Mouse (Mus musculus): ENCODE measurements around the gene Hddc3. TPM values are rescaled to one million over a fixed set of nuclear protein-coding genes. Genes with fewer than 3 reads are reported as not detected.

Hddc3 gene
- total RNA-seq, 2 experiments from 2014 or later: 17.6 to 21.1 TPM

DNA sequence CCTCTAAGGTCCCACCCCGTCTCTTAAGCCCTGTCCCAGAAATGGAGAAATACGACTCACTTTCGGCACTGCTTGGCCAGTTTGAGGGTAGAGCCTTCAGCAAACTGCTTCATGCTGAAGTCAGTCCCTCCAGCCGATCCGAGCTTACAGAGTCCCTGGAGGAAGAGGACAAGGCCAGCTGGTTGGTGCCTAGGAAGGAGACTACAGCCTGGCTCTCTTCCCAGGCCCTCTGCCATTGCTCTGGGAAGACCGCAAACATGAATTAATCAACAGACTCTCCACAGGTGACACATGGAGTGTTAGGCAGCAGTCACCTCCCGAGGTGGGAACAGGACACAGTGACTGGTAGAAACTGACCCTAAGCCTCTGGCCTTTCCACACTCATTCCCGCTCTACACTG, 12.6 kb upstream of the Hddc3 start:
- DNase-seq: no peak
- intact Hi-C loops (cut with DNase I): no loop called here

DNA sequence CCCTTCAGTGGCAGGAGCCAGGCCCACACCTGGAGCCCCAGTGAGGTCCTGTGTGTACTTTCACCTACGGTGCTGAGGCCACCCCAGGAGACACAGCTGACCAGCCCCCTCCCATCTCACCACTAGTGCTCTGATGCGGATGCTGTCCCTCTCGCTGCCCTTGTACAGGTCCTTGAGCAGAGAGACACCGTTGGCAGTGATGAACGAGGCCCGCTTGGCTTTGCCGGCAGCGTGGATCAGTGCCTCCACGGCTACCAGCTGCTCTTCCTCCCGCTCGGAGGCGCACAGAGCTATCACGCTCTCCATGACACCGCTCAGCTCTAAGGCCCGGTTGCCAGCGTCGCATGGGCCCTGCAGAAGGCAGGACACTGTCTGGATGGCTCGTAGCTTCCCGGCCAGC, 11.5 kb upstream of the Hddc3 start:
- intact Hi-C loops (cut with DNase I): no loop called here
- no peak for DNase-seq

DNA sequence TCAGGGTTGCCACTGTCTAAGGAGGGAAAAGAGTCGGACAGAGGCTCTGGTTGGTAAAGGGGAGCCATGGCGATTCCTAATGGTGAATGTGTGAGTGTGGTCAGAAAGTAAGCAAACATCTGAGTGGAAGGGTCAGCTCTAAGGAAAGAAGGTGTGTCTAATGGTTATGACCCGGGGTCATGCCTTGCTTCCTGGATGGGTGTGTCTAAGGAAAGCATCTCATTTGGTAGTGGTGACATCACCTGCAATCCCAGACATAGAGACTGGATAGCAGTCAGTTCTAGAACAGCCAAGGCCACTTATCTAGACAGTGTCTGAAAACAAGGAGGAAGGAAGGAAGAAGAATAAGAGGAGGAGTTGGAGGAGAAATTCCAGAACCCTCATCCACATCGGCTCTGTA, 8.1 kb upstream of the Hddc3 start:
- intact Hi-C loops (cut with DNase I): no loop called here
- no peak for DNase-seq

DNA sequence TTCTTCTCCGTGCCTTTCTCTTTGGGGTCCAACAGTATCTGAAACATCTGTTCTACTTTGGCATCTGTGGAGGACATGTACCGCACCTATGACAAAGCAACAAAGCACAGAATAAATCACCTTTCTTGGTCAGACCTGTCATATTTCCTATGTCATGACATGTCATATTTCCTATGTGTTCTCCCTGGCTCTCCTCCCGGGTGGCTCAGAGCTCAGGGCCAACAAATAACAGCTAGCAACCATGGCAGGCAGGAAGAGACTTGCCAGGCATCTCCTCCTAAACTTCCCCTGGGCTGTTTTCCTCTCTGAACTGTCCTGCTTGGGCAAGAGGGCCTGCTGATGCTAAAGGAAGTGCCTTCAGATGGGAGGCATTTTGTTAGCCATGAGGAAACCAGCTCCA, 6.0 kb upstream of the Hddc3 start:
- intact Hi-C loops (cut with DNase I): no loop called here
- DNase-seq: no peak

DNA sequence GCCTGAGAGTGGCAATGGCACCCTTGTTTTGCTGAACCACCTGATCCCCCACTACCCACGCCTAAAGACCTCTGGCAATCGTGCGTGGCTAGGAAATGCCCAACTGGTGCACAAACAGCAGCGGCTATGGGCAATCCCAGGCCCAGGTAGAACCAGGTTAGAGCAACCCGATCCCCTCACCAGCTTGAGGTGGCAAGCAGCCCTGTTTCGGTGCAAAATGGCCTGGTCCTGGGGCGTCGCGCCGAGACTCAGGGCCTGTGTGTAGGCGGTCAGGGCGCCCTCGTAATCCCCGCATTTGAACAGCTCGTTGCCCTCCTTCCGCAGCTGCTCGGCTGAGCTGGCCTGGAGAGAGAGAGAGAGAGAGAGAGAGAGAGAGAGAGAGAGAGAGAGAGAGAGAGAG, 3.5 kb upstream of the Hddc3 start:
- DNase-seq: no peak
- intact Hi-C loops (cut with DNase I): no loop called here

DNA sequence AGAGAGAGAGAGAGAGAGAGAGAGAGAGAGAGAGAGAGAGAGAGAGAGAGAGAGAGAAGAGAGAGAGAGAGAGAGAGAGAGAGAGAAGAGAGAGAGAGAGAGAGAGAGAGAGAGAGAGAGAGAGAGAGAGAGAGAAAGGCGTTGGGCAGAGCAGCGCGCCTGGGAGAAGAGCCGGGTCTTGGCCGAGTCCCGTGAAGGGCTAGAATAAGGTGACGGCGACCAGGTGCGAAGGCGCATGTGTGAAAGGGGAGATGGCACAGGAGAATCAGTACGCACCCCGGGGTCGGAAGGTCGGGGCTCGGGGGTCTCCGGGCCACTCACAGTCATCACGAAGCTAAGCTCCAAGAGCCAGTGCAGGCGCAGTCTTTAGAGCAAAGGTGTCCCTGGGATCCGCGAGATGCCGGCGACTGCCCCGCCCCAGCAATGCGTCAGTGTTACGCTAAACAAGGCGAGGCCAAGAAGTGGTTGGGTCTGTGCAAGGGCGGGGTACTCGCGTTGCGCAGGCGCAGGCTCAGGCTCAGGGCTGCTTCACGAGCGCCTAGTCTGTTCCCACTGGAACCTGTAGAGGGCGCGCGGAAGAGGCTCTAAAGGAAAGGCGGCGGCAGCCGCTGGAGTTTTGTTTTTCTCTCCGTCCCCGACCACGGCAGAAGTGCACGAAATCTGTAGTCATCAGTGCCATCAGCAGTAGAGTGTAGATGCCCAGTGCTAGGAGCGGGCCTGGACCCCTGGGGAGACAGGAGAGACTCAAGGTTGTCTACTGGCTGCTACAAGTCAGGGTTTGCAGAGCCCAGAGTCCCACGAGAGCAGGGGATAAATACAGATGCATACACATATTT, 2.9 kb upstream of the Hddc3 start:
- intact Hi-C loops (cut with DNase I): loop anchor here (1.0 kb wide), 1 partner anchor 31 kb away; the partner anchor contains the start of gene Man2a2
- DNase-seq: peak; percentile 96 to 97

DNA sequence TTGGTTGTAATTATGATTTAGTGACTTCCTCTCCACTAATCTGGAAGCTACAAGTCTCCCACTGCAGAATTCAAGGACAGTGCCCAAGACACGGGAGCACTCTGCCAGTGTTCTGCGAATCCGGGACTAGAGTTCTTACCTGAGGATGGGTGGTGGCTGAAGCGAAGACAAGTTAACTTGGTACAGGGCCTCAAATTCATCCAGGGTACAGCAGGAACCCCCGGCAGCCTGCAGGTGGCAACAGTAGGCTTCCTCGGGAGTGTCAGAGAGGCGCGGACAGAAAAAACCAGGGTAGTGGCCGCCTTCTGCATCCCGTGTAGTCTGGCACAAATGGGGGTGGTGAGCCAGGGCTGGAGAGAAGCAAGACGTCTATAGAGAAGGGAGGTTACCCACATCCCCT, 2.1 kb upstream of the Hddc3 start, which contains the start of gene Unc45a:
Gene Unc45a, minus strand, starts transcription at position 213 of the 400 bp plus-strand sequence.
- intact Hi-C loops (cut with DNase I): loop anchor here (1.0 kb wide), 1 partner anchor 31 kb away; the partner anchor contains the start of gene Man2a2
- peak; percentile 60 to 67 for DNase-seq

DNA sequence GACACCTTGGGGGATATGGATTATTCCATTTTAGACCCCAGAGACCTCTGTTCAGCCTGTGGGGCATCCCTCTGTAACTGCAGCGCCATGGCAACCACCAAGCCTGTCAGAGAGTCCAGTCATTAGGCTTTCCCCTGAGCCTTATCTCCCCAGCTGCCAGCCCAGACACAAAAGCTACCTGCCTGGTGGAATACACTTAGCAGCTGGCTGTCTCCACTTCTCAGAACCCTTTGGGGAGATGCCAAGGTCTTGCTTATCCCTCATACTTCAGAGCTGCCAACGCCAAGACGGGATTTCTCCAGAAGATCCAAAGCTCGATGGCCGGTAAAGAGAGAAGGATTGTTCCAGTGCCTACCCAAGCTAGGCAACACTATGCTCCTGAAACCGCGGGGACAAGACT, 1.1 kb upstream of the Hddc3 start:
- intact Hi-C loops (cut with DNase I): no loop called here

DNA sequence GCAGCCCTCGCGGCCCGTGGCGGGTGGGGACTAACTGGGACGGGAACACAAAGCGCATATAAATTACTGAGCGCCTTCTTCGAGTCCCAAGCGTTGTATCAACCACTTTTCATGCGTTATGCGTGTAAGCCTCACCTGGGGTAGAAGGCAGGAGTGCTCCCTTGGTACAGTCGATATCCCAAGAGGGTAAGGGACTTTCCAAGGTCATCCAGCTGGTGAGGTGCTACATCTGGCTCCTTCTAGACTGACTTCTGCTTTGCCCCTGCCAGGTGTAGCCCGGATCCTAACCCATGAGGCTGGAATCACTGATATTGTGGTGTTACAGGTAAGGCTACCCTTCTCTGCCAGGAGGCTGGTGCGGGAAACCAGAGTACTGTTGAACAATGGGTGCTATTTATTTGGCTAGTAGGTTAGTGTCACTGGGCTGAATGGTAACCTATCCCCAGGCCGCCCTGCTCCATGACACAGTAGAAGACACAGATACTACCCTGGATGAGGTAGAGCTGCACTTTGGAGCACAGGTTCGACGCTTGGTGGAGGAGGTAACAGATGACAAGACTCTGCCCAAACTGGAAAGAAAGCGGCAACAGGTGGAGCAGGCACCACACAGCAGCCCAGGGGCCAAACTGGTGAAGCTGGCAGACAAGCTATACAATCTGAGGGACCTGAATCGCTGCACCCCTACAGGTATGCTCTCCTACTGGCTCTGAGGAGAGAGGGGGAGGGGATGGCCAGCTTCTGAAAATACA, 540 bp downstream of the Hddc3 start:
- DNase-seq: no peak
- intact Hi-C loops (cut with DNase I): no loop called here

More for the DNA sequence above, 1.1 kb upstream of the Hddc3 start:
- DNase-seq: no peak

DNA sequence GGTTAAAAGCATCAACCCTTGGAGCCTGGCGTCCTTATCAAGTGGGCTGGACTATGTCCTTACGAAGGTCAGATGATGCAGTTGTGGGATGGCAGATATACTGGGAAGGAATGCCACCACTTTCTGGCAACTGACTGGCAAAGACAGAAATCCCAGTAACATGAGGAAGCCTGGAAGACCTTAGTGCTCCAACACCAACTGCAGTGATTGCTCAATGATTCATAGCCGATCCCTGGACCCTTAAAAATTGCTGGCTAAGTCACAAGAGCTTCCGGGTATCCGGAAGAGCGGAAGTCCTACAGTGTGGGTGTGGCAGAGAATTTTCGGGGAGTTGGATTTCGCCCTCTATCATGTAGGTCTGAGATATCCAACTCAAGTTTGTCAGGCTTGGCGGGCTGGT, 3.3 kb downstream of the Hddc3 start:
- DNase-seq: no peak
- intact Hi-C loops (cut with DNase I): no loop called here

DNA sequence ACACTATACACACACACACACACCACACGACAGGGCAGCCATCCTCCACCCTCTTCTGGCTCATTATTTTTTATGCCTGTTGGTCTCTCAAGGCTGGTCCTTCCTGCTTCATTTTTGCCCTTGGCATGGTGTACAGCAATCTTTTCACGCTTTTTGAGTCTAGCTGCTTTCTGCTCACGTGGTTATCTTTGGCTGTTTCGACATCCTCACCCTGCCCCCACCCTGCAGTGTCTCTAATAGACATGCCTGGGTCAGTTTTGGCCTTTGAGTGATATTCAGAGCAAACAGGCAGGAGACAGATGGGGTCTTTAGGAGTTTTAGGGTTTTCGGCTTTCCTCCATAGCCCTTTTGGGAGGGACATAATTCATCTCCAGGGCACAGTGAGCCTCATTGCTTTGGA, 3.9 kb downstream of the Hddc3 start:
- intact Hi-C loops (cut with DNase I): no loop called here

DNA sequence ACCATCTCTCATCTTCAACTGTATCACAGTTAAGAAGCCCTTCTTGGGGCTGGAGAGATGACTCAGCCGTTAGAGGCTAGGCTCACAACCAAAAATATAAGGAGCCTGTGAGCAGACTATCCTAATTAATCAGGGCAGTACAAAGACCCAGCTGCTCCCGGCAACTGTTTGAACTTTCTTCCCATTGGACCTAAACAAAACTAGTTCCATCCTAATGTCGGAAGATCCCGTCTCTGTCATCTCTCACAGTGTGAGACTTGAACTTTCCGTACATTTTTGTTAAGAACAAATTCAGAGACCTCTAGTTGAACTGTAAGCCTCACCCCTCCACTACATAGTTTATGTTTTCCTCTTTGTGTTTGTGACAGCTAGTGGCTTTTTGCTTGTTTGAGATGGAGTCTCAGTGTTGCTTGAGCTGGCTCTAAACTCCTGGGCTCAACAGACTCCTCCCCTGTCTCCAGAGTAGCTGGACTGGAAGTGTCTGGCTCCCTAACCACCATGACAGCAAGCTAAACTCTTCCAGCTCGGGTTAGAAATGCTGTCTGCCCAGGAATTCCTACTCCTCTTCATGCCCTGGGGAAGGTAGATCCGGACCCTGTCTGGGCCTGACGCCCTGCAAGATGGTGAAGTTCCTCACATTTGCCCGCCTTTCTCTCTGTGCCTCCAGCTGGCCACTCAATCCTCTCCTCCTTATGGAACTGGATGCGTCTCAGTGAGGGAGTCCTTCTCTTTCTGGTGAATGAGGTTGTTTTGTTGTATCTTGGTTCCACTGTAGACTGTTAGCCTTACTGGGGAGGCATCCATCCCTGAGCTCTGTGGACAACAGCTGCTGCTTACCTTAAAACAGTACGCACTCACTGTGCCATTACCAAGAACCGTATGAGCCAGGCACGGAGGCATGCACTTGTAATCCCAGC, 5.0 kb downstream of the Hddc3 start:
- no peak for DNase-seq
- intact Hi-C loops (cut with DNase I): no loop called here

More for the DNA sequence above, 3.9 kb downstream of the Hddc3 start:
- no peak for DNase-seq

DNA sequence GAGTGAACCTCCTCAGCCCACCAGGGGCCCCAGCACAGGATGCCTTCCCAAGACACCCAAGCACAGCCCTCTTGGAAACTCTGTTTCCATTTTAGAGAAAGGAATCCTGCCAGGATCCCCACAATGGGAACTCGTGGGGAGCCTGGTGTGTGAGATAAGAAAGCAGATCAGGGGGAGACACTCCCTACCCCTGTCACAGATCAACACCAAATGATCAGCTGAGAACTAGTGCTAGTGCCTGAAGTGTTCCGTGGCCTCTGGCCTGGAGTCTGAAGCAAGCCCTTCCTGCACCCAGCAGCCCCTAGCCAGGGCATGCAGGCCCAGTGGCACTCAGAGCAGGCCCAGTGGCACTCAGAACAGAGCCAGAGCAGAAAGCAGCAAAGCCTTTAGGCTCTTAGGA, 7.9 kb downstream of the Hddc3 start:
- intact Hi-C loops (cut with DNase I): no loop called here
- no peak for DNase-seq

DNA sequence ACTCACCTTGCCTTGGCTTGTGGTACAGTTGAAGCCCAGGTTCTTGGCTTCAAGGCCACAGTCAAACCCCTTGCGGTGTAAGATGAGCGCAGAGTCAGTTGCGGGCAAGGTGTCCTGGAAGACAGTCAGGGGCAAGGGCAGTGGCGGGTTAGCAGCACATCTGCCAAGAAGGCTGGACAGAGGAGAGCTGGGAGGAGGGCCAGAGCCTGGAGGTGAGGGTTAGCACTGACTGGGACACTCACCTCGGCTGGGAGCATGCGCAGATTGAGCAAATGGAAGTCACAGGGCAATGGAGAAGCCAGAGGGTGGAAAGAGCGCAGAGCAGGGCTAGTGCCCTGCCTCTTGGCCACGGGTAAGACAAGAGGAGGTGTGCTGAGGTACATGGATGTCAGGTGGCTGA, 10.0 kb downstream of the Hddc3 start:
- intact Hi-C loops (cut with DNase I): no loop called here
- peak; percentile 39 to 45 for DNase-seq

DNA sequence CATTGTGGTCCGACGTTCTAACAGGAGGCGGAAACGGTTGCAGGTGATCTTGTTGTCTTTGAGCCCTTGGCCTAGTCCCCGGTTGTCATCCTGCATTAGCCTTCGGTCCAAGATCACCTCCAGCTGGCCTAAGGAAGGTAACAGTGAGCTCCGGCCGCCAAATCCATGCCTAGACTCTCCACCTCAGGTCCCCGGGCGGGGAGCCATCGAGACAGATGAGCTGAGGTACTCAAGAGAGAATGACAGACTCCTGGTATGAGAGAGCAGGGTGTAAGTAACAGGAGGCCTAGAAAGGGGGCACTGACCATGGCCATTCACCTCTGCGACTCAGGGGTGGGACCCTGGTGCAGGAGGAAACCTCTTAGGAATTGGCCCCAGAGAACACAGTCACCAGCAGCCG, 13.4 kb downstream of the Hddc3 start:
- intact Hi-C loops (cut with DNase I): no loop called here
- DNase-seq: no peak

DNA sequence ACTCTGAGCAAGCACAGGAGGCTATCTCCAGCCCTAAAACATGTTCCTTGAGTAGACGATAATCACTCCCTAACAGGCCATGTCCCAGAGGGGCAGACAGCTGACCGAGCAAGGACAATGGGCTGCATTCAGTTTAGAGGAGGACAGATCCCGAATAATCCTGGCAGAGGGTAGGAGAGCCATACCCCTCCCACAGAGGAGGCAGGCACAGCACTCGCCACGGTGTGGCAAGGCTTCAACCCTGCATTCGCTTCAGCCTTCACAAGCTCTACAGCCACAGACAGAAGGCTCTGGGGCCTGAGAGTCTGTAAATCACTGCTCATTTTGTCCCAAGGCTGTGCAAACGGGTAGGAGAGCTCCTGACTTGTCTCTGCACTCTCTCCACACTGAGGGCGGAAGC, 14.3 kb downstream of the Hddc3 start:
- intact Hi-C loops (cut with DNase I): no loop called here
- DNase-seq: no peak

DNA sequence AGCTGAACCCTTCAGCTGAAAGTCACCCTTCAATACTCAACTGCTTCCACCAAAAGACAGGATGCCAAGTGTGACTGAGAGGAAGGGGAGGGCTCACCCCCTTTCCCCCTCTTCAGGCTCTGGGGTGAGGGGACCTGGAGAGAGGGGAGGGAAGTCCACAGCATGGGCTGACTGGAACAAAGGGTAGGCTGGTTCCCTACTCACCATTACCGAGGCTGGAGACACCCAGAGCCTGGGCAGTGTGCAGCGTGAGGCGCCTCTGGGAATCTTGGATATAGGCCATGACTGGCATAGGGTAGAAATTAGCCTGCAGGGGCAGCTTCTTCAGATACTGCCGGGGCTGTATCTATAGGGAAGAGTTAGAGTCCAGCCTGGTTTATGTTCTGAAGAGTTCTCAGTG, 15.1 kb downstream of the Hddc3 start:
- intact Hi-C loops (cut with DNase I): no loop called here
- no peak for DNase-seq

DNA sequence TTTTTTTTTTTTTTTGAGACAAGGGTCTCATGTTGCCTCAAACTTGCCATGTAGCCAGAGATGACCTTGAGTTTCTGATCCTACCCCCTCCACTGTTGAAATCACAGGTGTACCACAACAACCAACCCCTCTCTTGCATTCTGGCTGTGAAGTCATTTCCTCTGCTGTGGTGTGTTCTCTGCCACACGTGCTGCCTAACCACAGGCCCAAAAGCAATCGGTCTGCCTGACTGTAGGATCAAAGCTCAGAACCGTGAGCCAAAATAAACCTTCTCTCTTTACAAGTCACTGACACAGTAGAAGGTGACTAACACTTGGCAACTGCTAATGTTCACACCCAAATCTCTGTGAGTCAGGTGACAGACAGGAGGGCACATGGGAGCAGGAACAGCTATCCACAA, 17.5 kb downstream of the Hddc3 start:
- no peak for DNase-seq
- intact Hi-C loops (cut with DNase I): no loop called here

DNA sequence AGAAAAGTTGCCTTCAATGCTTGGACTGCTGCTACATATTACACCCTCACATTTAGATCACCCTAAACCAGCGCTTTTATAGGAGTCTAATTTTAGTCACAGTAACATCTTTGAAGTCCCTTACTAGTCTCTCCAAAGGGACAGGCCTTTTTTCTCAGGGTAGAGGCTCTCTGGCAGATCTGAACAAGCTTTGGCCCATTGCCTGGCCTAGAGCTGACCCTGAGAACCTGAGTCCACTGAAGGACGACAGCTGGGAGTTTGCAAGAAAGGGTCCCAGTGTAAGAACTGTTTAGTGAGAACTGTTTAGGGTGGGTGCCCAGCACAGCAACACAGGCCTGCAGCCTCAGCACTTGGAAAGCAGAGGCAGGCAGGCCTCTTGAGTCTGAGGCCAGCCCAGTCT, 22.9 kb downstream of the Hddc3 start:
- intact Hi-C loops (cut with DNase I): no loop called here

DNA sequence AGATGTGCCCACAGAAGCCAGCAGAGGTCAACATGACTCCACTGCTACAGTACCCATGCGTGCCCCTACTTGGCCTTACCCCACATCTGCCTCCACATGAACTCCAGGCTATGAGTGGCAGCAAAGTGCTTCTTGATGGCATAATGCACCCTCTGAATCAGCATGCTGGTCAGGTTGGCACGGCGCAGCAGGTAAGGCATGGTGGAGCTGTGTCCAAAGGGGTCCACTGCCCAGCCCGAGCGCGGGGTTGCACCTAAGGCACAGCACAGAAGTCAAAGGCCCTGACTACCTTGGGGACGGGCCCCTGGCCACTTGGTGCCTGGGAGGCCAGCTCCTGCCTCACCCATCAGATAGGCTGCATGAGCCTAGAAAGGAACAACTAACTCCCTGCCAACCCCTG, 24.3 kb downstream of the Hddc3 start:
- intact Hi-C loops (cut with DNase I): no loop called here
- DNase-seq: no peak

More for the DNA sequence above, 22.9 kb downstream of the Hddc3 start:
- no peak for DNase-seq

DNA sequence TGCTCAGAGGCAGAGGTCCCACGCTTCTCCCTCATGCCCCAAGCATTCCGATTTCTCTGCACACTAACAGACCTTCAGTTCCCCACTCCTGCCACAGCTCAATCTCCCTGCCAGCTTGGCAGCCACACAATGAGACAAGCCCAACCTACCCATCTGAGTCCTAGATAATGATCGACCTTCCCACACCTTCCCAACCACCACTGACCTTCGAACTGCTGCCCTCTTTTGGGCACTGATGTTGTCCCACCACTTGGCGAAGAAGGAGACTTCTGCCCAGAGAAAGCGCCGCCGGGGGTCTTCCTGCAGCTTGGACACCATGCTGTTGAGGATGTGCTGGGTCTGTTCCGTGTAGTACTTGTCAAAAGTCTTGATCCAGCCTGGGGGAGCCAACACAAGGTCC, 25.1 kb downstream of the Hddc3 start:
- DNase-seq: no peak

More for the DNA sequence above, 25.1 kb downstream of the Hddc3 start:
- intact Hi-C loops (cut with DNase I): no loop called here

Data from gastrocnemius, postnatal 36 days (tissue).